ENCODE assay signal across 8 mouse cellular contexts in the genomic region with DNA sequence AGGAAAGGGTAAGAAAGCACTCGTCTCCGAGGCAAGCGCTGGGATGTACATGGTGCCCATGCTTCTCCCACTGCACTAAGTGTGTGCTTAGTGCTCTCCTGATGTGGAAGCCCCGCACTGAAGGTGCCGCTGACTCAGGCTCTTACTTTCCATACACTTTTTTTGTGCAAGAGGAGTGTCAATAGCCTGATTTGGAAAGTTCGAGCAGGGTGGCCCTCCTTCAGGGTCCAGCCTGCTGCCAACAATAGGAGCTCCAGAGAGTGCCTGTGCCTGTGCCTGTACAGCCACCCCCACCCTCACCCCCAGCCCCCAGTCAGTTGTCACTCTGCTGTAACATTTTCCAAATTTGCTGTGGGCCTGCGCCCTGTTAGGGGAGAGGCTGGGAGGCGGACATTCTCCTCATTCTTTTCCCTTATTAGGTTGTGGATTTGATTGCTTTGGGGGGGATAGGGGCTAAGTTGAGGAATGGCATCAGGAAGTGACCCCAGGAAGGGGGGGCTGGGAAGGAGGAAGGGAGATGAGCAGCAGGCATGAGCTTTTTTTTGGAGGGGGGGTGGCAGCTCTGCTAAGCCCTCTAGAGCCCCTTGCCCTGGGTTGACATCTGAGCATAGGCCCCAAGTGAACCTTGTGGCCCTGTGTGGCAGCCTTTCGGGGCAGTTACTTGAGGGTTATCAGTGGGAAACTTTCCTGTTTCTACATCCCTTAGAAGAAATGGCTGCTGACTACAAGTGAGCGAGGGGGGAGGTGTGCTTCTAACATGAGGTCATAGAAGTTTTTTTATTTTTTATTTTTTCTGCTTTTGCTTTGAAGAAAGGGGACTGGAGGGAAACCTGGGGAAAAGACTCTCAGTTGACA. TPM values are rescaled to one million over a fixed set of nuclear protein-coding genes. Genes with fewer than 3 reads are reported as not detected.
DNase-seq lines count a peak whose midpoint lies in the region; ATAC-seq and TF ChIP-seq lines count a peak whose summit lies in the region.

No protein-coding gene starts in this region.

- peak overlapping the region; percentile 7; the same call in 1 of the 2 replicates for H3K27ac ChIP-seq in midbrain, embryonic 11.5 days (ENCODE audit: low read depth, low read length)
- no peak overlapping the region for H3K27ac ChIP-seq in midbrain, embryonic 14.5 days (replicated peaks; ENCODE audit: low read depth, low read length)
- peak overlapping the region; percentile 99 to 100 for H3K27ac ChIP-seq in heart, embryonic 14.5 days (replicated peaks in 1 of 2; ENCODE audit: control insufficient read depth in 1 of 2, insufficient read depth in 1 of 2, low read depth in 2 of 2, low read length in 2 of 2)
- peak overlapping the region; percentile 81 for H3K27ac ChIP-seq in limb, embryonic 14.5 days (replicated peaks; ENCODE audit: low read depth, low read length)
- H3K27ac ChIP-seq in neural tube, embryonic 14.5 days (ENCODE audit: low read depth, low read length): no peak overlapping the region

- H3K9ac ChIP-seq in midbrain, embryonic 11.5 days (ENCODE audit: low read length): no peak overlapping the region
- no peak overlapping the region for H3K9ac ChIP-seq in midbrain, embryonic 14.5 days (replicated peaks; ENCODE audit: low read length)
- peak overlapping the region; percentile 71 for H3K9ac ChIP-seq in heart, embryonic 14.5 days (ENCODE audit: low read length)
- H3K9ac ChIP-seq in limb, embryonic 14.5 days (ENCODE audit: low read depth, low read length, severe bottlenecking): peak overlapping the region; percentile 28
- H3K9ac ChIP-seq in neural tube, embryonic 14.5 days (replicated peaks; ENCODE audit: low read depth, low read length): no peak overlapping the region

- ATAC-seq in midbrain, embryonic 11.5 days (ENCODE audit: low FRiP score): no peak
- ATAC-seq in midbrain, embryonic 14.5 days (ENCODE audit: low FRiP score, low TSS enrichment): no peak
- ATAC-seq in heart, embryonic 14.5 days (ENCODE audit: insufficient number of reproducible peaks, insufficient read depth, low FRiP score, low read depth): peak; percentile 86
- ATAC-seq in limb, embryonic 14.5 days (ENCODE audit: low FRiP score, low read depth): peak; percentile 76
- ATAC-seq in neural tube, embryonic 14.5 days (ENCODE audit: low read depth): 0 out of 2 replicates have a peak, but pooled peaks have one; percentile 14

- H3K27me3 ChIP-seq in midbrain, embryonic 11.5 days (ENCODE audit: control insufficient read depth, insufficient read depth, low read length): no peaks in the 10 kb centered on the region
- H3K27me3 ChIP-seq in midbrain, embryonic 14.5 days (ENCODE audit: control insufficient read depth, insufficient read depth, low read length): no peaks in the 10 kb centered on the region
- no peaks in the 10 kb centered on the region for H3K27me3 ChIP-seq in heart, embryonic 14.5 days (ENCODE audit: control insufficient read depth, insufficient read depth, low read length)
- no peaks in the 10 kb centered on the region for H3K27me3 ChIP-seq in limb, embryonic 14.5 days (ENCODE audit: control insufficient read depth, insufficient read depth, low read length)
- no peaks in the 10 kb centered on the region for H3K27me3 ChIP-seq in neural tube, embryonic 14.5 days (ENCODE audit: control insufficient read depth, insufficient read depth, low read length)

- no peaks in the 10 kb centered on the region for H3K9me3 ChIP-seq in midbrain, embryonic 11.5 days (ENCODE audit: control insufficient read depth, low read length)
- no peaks in the 10 kb centered on the region for H3K9me3 ChIP-seq in midbrain, embryonic 14.5 days (ENCODE audit: control insufficient read depth, low read length)
- no peaks in the 10 kb centered on the region for H3K9me3 ChIP-seq in heart, embryonic 14.5 days (ENCODE audit: control insufficient read depth, low read length)
- H3K9me3 ChIP-seq in limb, embryonic 14.5 days (ENCODE audit: control insufficient read depth, low read length): no peaks in the 10 kb centered on the region
- H3K9me3 ChIP-seq in neural tube, embryonic 14.5 days (ENCODE audit: control insufficient read depth, low read length): no peaks in the 10 kb centered on the region

- no peak for TF ChIP-seq POLR2A in limb, embryonic 14.5 days (IDR thresholded peaks at IDR 0.05; ENCODE audit: borderline replicate concordance, extremely low read depth, insufficient read depth, insufficient read length)

- no peaks in the 10 kb centered on the region for H3K36me3 ChIP-seq in midbrain, embryonic 11.5 days (ENCODE audit: control insufficient read depth, insufficient read depth, low read length)
- H3K36me3 ChIP-seq in midbrain, embryonic 14.5 days (ENCODE audit: control insufficient read depth, insufficient read depth, low read length): peaks cover 3% of the 10 kb centered on the region; the same call in 1 of the 2 replicates
- peaks cover 28% of the 10 kb centered on the region for H3K36me3 ChIP-seq in heart, embryonic 14.5 days (ENCODE audit: control insufficient read depth, insufficient read depth, low read length)
- peaks cover 12% of the 10 kb centered on the region; the same call in 1 of the 2 replicates for H3K36me3 ChIP-seq in limb, embryonic 14.5 days (ENCODE audit: control insufficient read depth, insufficient read depth, low read length)
- H3K36me3 ChIP-seq in neural tube, embryonic 14.5 days (ENCODE audit: control insufficient read depth, insufficient read depth, low read length): no peaks in the 10 kb centered on the region

- DNase-seq in midbrain, embryonic 11.5 days (ENCODE audit: low spot score, missing footprints): no peak
- no peak for DNase-seq in midbrain, embryonic 14.5 days
- peak; percentile 74 for DNase-seq in limb, embryonic 14.5 days (ENCODE audit: low spot score)
- DNase-seq in right cerebral cortex, postnatal 10 days (ENCODE audit: low spot score in 2 of 2): no peak
- DNase-seq in adipocyte (ENCODE audit: low spot score): no peak
- no peak for DNase-seq in spleen, postnatal 10 days (ENCODE audit: low spot score in 2 of 2)

- 59% methylated on average over 10 of the region's 10 CpGs for WGBS in midbrain, embryonic 11.5 days
- WGBS in midbrain, embryonic 14.5 days: 62% methylated on average over 10 of the region's 10 CpGs
- WGBS in heart, embryonic 14.5 days: 6% methylated on average over 10 of the region's 10 CpGs
- 10% methylated on average over 10 of the region's 10 CpGs for WGBS in limb, embryonic 14.5 days
- WGBS in neural tube, embryonic 14.5 days: 44% methylated on average over 10 of the region's 10 CpGs

- H3K4me1 ChIP-seq in midbrain, embryonic 11.5 days (ENCODE audit: control insufficient read depth, insufficient read depth, low read length): peaks cover 13% of the 10 kb centered on the region
- no peaks in the 10 kb centered on the region for H3K4me1 ChIP-seq in midbrain, embryonic 14.5 days (ENCODE audit: control insufficient read depth, insufficient read depth, low read length)
- peaks cover 66 to 98% of the 10 kb centered on the region in 2 experiments for H3K4me1 ChIP-seq in heart, embryonic 14.5 days (ENCODE audit: control insufficient read depth in 2 of 2, insufficient read depth in 2 of 2, low read length in 2 of 2)
- peaks cover 79% of the 10 kb centered on the region for H3K4me1 ChIP-seq in limb, embryonic 14.5 days (ENCODE audit: control insufficient read depth, insufficient read depth, low read length)
- peaks cover 8% of the 10 kb centered on the region; the same call in 1 of the 2 replicates for H3K4me1 ChIP-seq in neural tube, embryonic 14.5 days (ENCODE audit: control insufficient read depth, insufficient read depth, low read length)

- no peak overlapping the region for H3K4me3 ChIP-seq in midbrain, embryonic 11.5 days (ENCODE audit: low read depth, low read length)
- no peak overlapping the region for H3K4me3 ChIP-seq in midbrain, embryonic 14.5 days (replicated peaks; ENCODE audit: low read depth, low read length)
- no peak overlapping the region for H3K4me3 ChIP-seq in heart, embryonic 14.5 days (ENCODE audit: control insufficient read depth in 1 of 2, insufficient read depth in 1 of 2, low read depth in 1 of 2, low read length in 2 of 2)
- H3K4me3 ChIP-seq in limb, embryonic 14.5 days (replicated peaks; ENCODE audit: low read length): no peak overlapping the region
- no peak overlapping the region for H3K4me3 ChIP-seq in neural tube, embryonic 14.5 days (ENCODE audit: low read depth, low read length)

- H3K4me2 ChIP-seq in midbrain, embryonic 11.5 days: no peak overlapping the region
- H3K4me2 ChIP-seq in midbrain, embryonic 14.5 days (ENCODE audit: low read length): no peak overlapping the region
- peak overlapping the region; percentile 52 for H3K4me2 ChIP-seq in heart, embryonic 14.5 days (ENCODE audit: low read length)
- peak overlapping the region; percentile 9 for H3K4me2 ChIP-seq in limb, embryonic 14.5 days (replicated peaks; ENCODE audit: low read depth, low read length, severe bottlenecking)
- H3K4me2 ChIP-seq in neural tube, embryonic 14.5 days (ENCODE audit: low read depth, low read length): no peak overlapping the region

RNA-seq across cellular contexts. Expression of a gene that starts 16.5 kb away (rescaled TPM):
- polyA plus RNA-seq in midbrain, embryonic 11.5 days (2014; fragmentation: Nextera tagmentation; extraction: Ambion mirVana): 141 and 144 TPM in 2 replicates
- polyA plus RNA-seq in midbrain, embryonic 14.5 days (2014; fragmentation: Nextera tagmentation; extraction: Ambion mirVana): 102 and 118 TPM in 2 replicates
- 221 and 228 TPM in 2 replicates for polyA plus RNA-seq in heart, embryonic 14.5 days (2014; fragmentation: Nextera tagmentation; extraction: Ambion mirVana)
- 268 and 299 TPM in 2 replicates for polyA plus RNA-seq in limb, embryonic 14.5 days (2012; rRNA removed)
- 295 and 304 TPM in 2 replicates for polyA plus RNA-seq in limb, embryonic 14.5 days (2014; fragmentation: Nextera tagmentation; extraction: Ambion mirVana)
- 109 and 143 TPM in 2 replicates for polyA plus RNA-seq in neural tube, embryonic 14.5 days (2014; fragmentation: Nextera tagmentation; extraction: Ambion mirVana)

RNA-seq across cellular contexts. Expression of a gene that starts 36.0 kb away (rescaled TPM):
- 392 and 400 TPM in 2 replicates for polyA plus RNA-seq in midbrain, embryonic 11.5 days (2014; fragmentation: Nextera tagmentation; extraction: Ambion mirVana)
- polyA plus RNA-seq in midbrain, embryonic 14.5 days (2014; fragmentation: Nextera tagmentation; extraction: Ambion mirVana): 320 and 343 TPM in 2 replicates
- 286 and 319 TPM in 2 replicates for polyA plus RNA-seq in heart, embryonic 14.5 days (2014; fragmentation: Nextera tagmentation; extraction: Ambion mirVana)
- polyA plus RNA-seq in limb, embryonic 14.5 days (2012; rRNA removed): 473 and 518 TPM in 2 replicates
- polyA plus RNA-seq in limb, embryonic 14.5 days (2014; fragmentation: Nextera tagmentation; extraction: Ambion mirVana): 450 TPM in 2 replicates
- polyA plus RNA-seq in neural tube, embryonic 14.5 days (2014; fragmentation: Nextera tagmentation; extraction: Ambion mirVana): 316 and 346 TPM in 2 replicates

RNA-seq across cellular contexts. Expression of a gene that starts 36.2 kb away (rescaled TPM):
- 4.1 and 5.5 TPM in 2 replicates for polyA plus RNA-seq in midbrain, embryonic 11.5 days (2014; fragmentation: Nextera tagmentation; extraction: Ambion mirVana)
- 5.5 and 10.2 TPM in 2 replicates for polyA plus RNA-seq in midbrain, embryonic 14.5 days (2014; fragmentation: Nextera tagmentation; extraction: Ambion mirVana)
- 2.8 and 3.3 TPM in 2 replicates for polyA plus RNA-seq in heart, embryonic 14.5 days (2014; fragmentation: Nextera tagmentation; extraction: Ambion mirVana)
- polyA plus RNA-seq in limb, embryonic 14.5 days (2012; rRNA removed): 9.3 and 9.5 TPM in 2 replicates
- 6.4 and 7.0 TPM in 2 replicates for polyA plus RNA-seq in limb, embryonic 14.5 days (2014; fragmentation: Nextera tagmentation; extraction: Ambion mirVana)
- 7.3 and 7.8 TPM in 2 replicates for polyA plus RNA-seq in neural tube, embryonic 14.5 days (2014; fragmentation: Nextera tagmentation; extraction: Ambion mirVana)

Comparison
In these comparisons a context has a peak if more than half of its experiments do, and no peak if none do; other contexts are left out.
1. H3K27ac ChIP-seq: peak in midbrain, embryonic 11.5 days (single experiment), heart, embryonic 14.5 days (2 of 2) and limb, embryonic 14.5 days (single experiment); none in midbrain, embryonic 14.5 days (single experiment) and neural tube, embryonic 14.5 days (single experiment).
2. ATAC-seq: peak in heart, embryonic 14.5 days (single experiment), limb, embryonic 14.5 days (single experiment) and neural tube, embryonic 14.5 days (single experiment); none in midbrain, embryonic 11.5 days (single experiment) and midbrain, embryonic 14.5 days (single experiment).
3. H3K4me2 ChIP-seq: peak in heart, embryonic 14.5 days (single experiment) and limb, embryonic 14.5 days (single experiment); none in midbrain, embryonic 11.5 days (single experiment), midbrain, embryonic 14.5 days (single experiment) and neural tube, embryonic 14.5 days (single experiment).
4. H3K9ac ChIP-seq: peak in heart, embryonic 14.5 days (single experiment) and limb, embryonic 14.5 days (single experiment); none in midbrain, embryonic 11.5 days (single experiment), midbrain, embryonic 14.5 days (single experiment) and neural tube, embryonic 14.5 days (single experiment).